Mouse (Mus musculus) stomach, postnatal 0 days (tissue): ENCODE results near the gene Pde2a.

Experiments used
- CTCF ChIP-seq: IDR thresholded peaks from 2 replicates; pipeline ENCODE4 v1.5.1; 2016; ENCODE audit warnings: antibody characterized with exemption, low read depth, mild to moderate bottlenecking, moderate library complexity
- EP300 ChIP-seq: optimal IDR thresholded peaks from 2 replicates; pipeline ENCODE3; 2016; ENCODE audit warnings: antibody characterized with exemption

DNA sequence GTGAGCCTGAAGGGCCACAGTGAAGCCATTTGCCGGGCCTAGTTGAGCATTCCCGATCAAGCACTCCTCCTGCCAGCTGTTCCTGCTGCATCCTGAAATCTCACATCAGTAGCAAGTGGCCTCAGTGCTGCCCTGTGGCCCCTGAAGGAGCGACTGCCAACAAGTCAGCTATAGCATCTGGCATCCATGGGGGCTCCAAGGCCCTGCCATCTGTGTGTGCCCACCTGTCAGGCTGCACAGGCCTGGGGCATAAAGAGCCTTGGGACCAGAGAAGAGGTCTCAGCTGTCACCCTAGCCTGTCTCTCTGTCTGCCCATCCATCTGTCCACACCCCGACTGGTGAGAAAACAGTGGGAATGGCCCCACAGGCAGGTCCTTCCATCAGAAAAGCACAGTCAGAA, 43.4 kb downstream of the Pde2a start:
- TF ChIP-seq CTCF (no peak), EP300 (no peak)
